Mouse (Mus musculus): ENCODE measurements around the gene Tnfaip8l2. TPM values are rescaled to one million over a fixed set of nuclear protein-coding genes. Genes with fewer than 3 reads are reported as not detected.
"Not testable (repeated sequence)": the region's sequence is repeated elsewhere in the genome, so short reads cannot be mapped to it uniquely, and the experiment has no call there.

The Tnfaip8l2 gene
- total RNA-seq, 1 experiment from 2014 or later = 38.5 TPM

GRCm38 (mm10) chr3:95124246-95124645 is 17.9 kb downstream of the Tnfaip8l2 start, which contains the start of gene Tmod4:
Tmod4 (plus strand) TSS chr3:95124476.
- ATAC-seq (replicated peaks; ENCODE audit: low read depth, poor library complexity, severe bottlenecking) = peak; percentile 81

GRCm38 (mm10) chr3:95121580-95121979 is 20.6 kb downstream of the Tnfaip8l2 start:
- no peak for ATAC-seq (replicated peaks; ENCODE audit: low read depth, poor library complexity, severe bottlenecking)

GRCm38 (mm10) chr3:95117751-95118150 is 24.4 kb downstream of the Tnfaip8l2 start:
- no peak for ATAC-seq (replicated peaks; ENCODE audit: low read depth, poor library complexity, severe bottlenecking)

GRCm38 (mm10) chr3:95112760-95113159 is 29.4 kb downstream of the Tnfaip8l2 start:
- no peak for ATAC-seq (replicated peaks; ENCODE audit: low read depth, poor library complexity, severe bottlenecking)

- peak; percentile 88 for ATAC-seq (replicated peaks; ENCODE audit: low read depth, poor library complexity, severe bottlenecking)
Observed at GRCm38 (mm10) chr3:95110911-95111726, 31.0 kb downstream of the Tnfaip8l2 start, which contains the start of gene Vps72. Vps72 (plus strand) TSS chr3:95111022.

- ATAC-seq (replicated peaks; ENCODE audit: low read depth, poor library complexity, severe bottlenecking) = no peak
Observed at GRCm38 (mm10) chr3:95107898-95108297, 34.3 kb downstream of the Tnfaip8l2 start.

GRCm38 (mm10) chr3:95107308-95107707 is 34.9 kb downstream of the Tnfaip8l2 start:
- not testable (repeated sequence) for ATAC-seq (replicated peaks; ENCODE audit: low read depth, poor library complexity, severe bottlenecking)

GRCm38 (mm10) chr3:95106338-95107117 is 35.6 kb downstream of the Tnfaip8l2 start, which contains the start of gene Pip5k1a:
Pip5k1a (minus strand) TSS chr3:95106930.
- peak; percentile 75 for ATAC-seq (replicated peaks; ENCODE audit: low read depth, poor library complexity, severe bottlenecking)

GRCm38 (mm10) chr3:95105586-95106337 is 36.4 kb downstream of the Tnfaip8l2 start:
- no peak for ATAC-seq (replicated peaks; ENCODE audit: low read depth, poor library complexity, severe bottlenecking)

GRCm38 (mm10) chr3:95105121-95105520 is 37.0 kb downstream of the Tnfaip8l2 start:
- ATAC-seq (replicated peaks; ENCODE audit: low read depth, poor library complexity, severe bottlenecking) = 0 out of 2 replicates have a peak, but pooled peaks have one; percentile 15

- no peak for ATAC-seq (replicated peaks; ENCODE audit: low read depth, poor library complexity, severe bottlenecking)
Observed at GRCm38 (mm10) chr3:95100854-95101253, 41.3 kb downstream of the Tnfaip8l2 start.

Other genes with a start within 250 kb of the Tnfaip8l2 start
- 41.5 and 57.4 TPM in 2 replicates for gene Selenbp1, start 209.3 kb downstream of the Tnfaip8l2 start, total RNA-seq (2017)
- gene Rfx5, start 188.3 kb downstream of the Tnfaip8l2 start, total RNA-seq (2017) = 24.3 and 27.3 TPM in 2 replicates
- gene Pi4kb, start 167.6 kb downstream of the Tnfaip8l2 start, total RNA-seq (2017) = 11.6 and 43.0 TPM in 2 replicates
- gene Zfp687, start 126.9 kb downstream of the Tnfaip8l2 start, total RNA-seq (2017) = 18.2 and 20.6 TPM in 2 replicates
- gene Psmd4, start 99.7 kb downstream of the Tnfaip8l2 start, total RNA-seq (2017) = 210 and 232 TPM in 2 replicates
- gene Pip5k1a, start 35.4 kb downstream of the Tnfaip8l2 start, total RNA-seq (2017) = 13.3 and 19.2 TPM in 2 replicates
- gene Vps72, start 31.3 kb downstream of the Tnfaip8l2 start, total RNA-seq (2017) = 82.0 and 161 TPM in 2 replicates
- gene Tmod4, start 17.9 kb downstream of the Tnfaip8l2 start, total RNA-seq (2017) = not detected in 2 replicates
- gene Scnm1, start 8.3 kb downstream of the Tnfaip8l2 start, total RNA-seq (2017) = 59.6 and 88.2 TPM in 2 replicates
- 2.9 and 6.9 TPM in 2 replicates for gene Lysmd1, start 8.3 kb downstream of the Tnfaip8l2 start, total RNA-seq (2017)
- 0.64 and 4.6 TPM in 2 replicates for gene Sema6c, start 18.1 kb upstream of the Tnfaip8l2 start, total RNA-seq (2017)
- 50.1 and 53.9 TPM in 2 replicates for gene Gabpb2, start 75.6 kb upstream of the Tnfaip8l2 start, total RNA-seq (2017)
- 55.4 and 57.6 TPM in 2 replicates for gene Cdc42se1, start 86.4 kb upstream of the Tnfaip8l2 start, total RNA-seq (2017)
- 7.9 and 9.2 TPM in 2 replicates for gene Mllt11, start 89.8 kb upstream of the Tnfaip8l2 start, total RNA-seq (2017)
- 0.64 and 0.82 TPM in 2 replicates for gene Gm128, start 99.2 kb upstream of the Tnfaip8l2 start, total RNA-seq (2017)
- not detected in 2 replicates for gene Bnipl, start 108.8 kb upstream of the Tnfaip8l2 start, total RNA-seq (2017)
- 26.2 and 31.4 TPM in 2 replicates for gene Mindy1, start 139.0 kb upstream of the Tnfaip8l2 start, total RNA-seq (2017)
- 8.4 and 10.3 TPM in 2 replicates for gene Prune1, start 139.7 kb upstream of the Tnfaip8l2 start, total RNA-seq (2017)
- gene Anxa9, start 164.8 kb upstream of the Tnfaip8l2 start, total RNA-seq (2017) = 5.9 and 12.1 TPM in 2 replicates
- 94.9 and 102 TPM in 2 replicates for gene Cers2, start 172.4 kb upstream of the Tnfaip8l2 start, total RNA-seq (2017)
- 35.8 and 44.9 TPM in 2 replicates for gene Setdb1, start 214.8 kb upstream of the Tnfaip8l2 start, total RNA-seq (2017)

All from common myeloid progenitor, adult 5-6 weeks (primary cell).